14 mouse cellular contexts compared by ENCODE assay signal in the genomic region with DNA sequence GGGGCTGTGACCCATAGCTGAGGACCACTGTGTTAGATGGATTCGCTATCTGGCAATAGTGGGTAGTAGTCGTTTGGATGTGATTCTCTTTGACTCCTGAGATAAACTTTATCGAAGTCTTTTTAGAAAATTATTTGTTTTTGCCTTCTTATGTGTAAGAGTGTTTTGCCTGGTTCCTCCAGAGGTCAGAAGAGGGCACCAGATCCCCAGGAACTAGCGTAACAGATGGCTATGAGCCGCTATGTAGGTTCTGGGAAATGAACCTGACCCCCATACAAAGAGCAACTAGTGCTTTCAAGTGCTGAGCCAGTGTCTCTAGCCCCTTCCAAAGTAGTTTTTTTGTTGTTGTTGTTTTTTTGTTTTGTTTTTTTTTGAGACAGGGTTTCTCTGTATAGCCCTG. TPM values are rescaled to one million over a fixed set of nuclear protein-coding genes. Genes with fewer than 3 reads are reported as not detected.
DNase-seq lines count a peak whose midpoint lies in the region; ATAC-seq and TF ChIP-seq lines count a peak whose summit lies in the region.
"Had no signal": no experiment of that assay in that cellular context is flagged by ENCODE, and none has a peak within 500 bp of the region (broad histone marks: within the 10 kb centered on the region; RNA-seq: fewer than 3 reads in every experiment).

No protein-coding gene starts in this region.

- TF ChIP-seq CTCF in liver, postnatal 0 days (IDR thresholded peaks at IDR 0.05; ENCODE audit: low read depth), result peak; percentile 52
- peak; percentile 56 for TF ChIP-seq CTCF in stomach, postnatal 0 days (IDR thresholded peaks at IDR 0.05; ENCODE audit: low read depth)

- no peak overlapping the region for H3K9ac ChIP-seq in liver, postnatal 0 days (replicated peaks)
- no peak overlapping the region for H3K9ac ChIP-seq in liver, embryonic 11.5 days (ENCODE audit: low read depth, low read length)
- no peak overlapping the region for H3K9ac ChIP-seq in stomach, postnatal 0 days (ENCODE audit: low read length)
- H3K9ac ChIP-seq: embryonic facial prominence, embryonic 12.5 days; limb, embryonic 12.5 days; midbrain, embryonic 12.5 days had no signal

- TF ChIP-seq EP300 in liver, postnatal 0 days (IDR thresholded peaks at IDR 0.05; ENCODE audit: low read depth), result no peak
- no peak for TF ChIP-seq EP300 in stomach, postnatal 0 days (optimal IDR thresholded peaks at IDR 0.05)

- H3K4me3 ChIP-seq in liver, postnatal 0 days (ENCODE audit: low read depth, low read length), result no peak overlapping the region
- no peak overlapping the region for H3K4me3 ChIP-seq in liver, embryonic 11.5 days (ENCODE audit: low read depth, low read length)
- no peak overlapping the region for H3K4me3 ChIP-seq in stomach, postnatal 0 days (ENCODE audit: low read depth, low read length)
- H3K4me3 ChIP-seq: embryonic facial prominence, embryonic 12.5 days; limb, embryonic 12.5 days; midbrain, embryonic 12.5 days had no signal

- H3K27me3 ChIP-seq in liver, postnatal 0 days (ENCODE audit: insufficient read depth, low read length), result no peaks in the 10 kb centered on the region
- H3K27me3 ChIP-seq in liver, embryonic 11.5 days (replicated peaks; ENCODE audit: control insufficient read depth, insufficient read depth, low read length), result no peaks in the 10 kb centered on the region
- H3K27me3 ChIP-seq in stomach, postnatal 0 days (ENCODE audit: control insufficient read depth, insufficient read depth, low read length), result no peaks in the 10 kb centered on the region
- H3K27me3 ChIP-seq: embryonic facial prominence, embryonic 12.5 days; limb, embryonic 12.5 days; midbrain, embryonic 12.5 days had no signal

- H3K36me3 ChIP-seq in liver, postnatal 0 days (replicated peaks; ENCODE audit: insufficient read depth, low read length), result no peaks in the 10 kb centered on the region
- no peaks in the 10 kb centered on the region; the same call in 1 of the 2 replicates for H3K36me3 ChIP-seq in liver, embryonic 11.5 days (ENCODE audit: control insufficient read depth, insufficient read depth, low read length)
- H3K36me3 ChIP-seq in stomach, postnatal 0 days (ENCODE audit: control insufficient read depth, insufficient read depth, low read length), result no peaks in the 10 kb centered on the region
- H3K36me3 ChIP-seq: embryonic facial prominence, embryonic 12.5 days; midbrain, embryonic 12.5 days had no signal

- peaks cover under 1% of the 10 kb centered on the region for H3K4me1 ChIP-seq in liver, postnatal 0 days (ENCODE audit: insufficient read depth)
- no peaks in the 10 kb centered on the region; the same call in 1 of the 2 replicates for H3K4me1 ChIP-seq in liver, embryonic 11.5 days (replicated peaks; ENCODE audit: control insufficient read depth, insufficient read depth, low read length)
- H3K4me1 ChIP-seq in stomach, postnatal 0 days (replicated peaks; ENCODE audit: control insufficient read depth, insufficient read depth), result no peaks in the 10 kb centered on the region
- H3K4me1 ChIP-seq: embryonic facial prominence, embryonic 12.5 days; limb, embryonic 12.5 days; midbrain, embryonic 12.5 days had no signal

- WGBS in liver, postnatal 0 days (ENCODE audit: insufficient replicate concordance), result 54% methylated on average over 5 of the region's 5 CpGs
- 49% methylated on average over 5 of the region's 5 CpGs for WGBS in liver, embryonic 11.5 days
- 50% methylated on average over 5 of the region's 5 CpGs for WGBS in stomach, postnatal 0 days

- no peak overlapping the region for H3K27ac ChIP-seq in liver, postnatal 0 days (ENCODE audit: low read depth)
- H3K27ac ChIP-seq in liver, embryonic 11.5 days (ENCODE audit: low read depth, low read length), result no peak overlapping the region
- no peak overlapping the region for H3K27ac ChIP-seq in stomach, postnatal 0 days (replicated peaks)
- H3K27ac ChIP-seq: embryonic facial prominence, embryonic 12.5 days; limb, embryonic 12.5 days; midbrain, embryonic 12.5 days had no signal

- DNase-seq in embryo, embryonic 11 days, result peak; percentile 19
- DNase-seq in embryo, embryonic 10.5 days (ENCODE audit: low spot score), result no peak
- no peak for DNase-seq in liver, postnatal 0 days
- no peak for DNase-seq in liver, embryonic 11.5 days (ENCODE audit: low spot score)
- DNase-seq in ZHBTc4 (ENCODE audit: low read depth, low spot score), result peak; percentile 33
- no peak for DNase-seq in stomach, postnatal 0 days (ENCODE audit: low spot score)
- DNase-seq in urinary bladder, postnatal 14 days (ENCODE audit: low spot score), result no peak
- DNase-seq in cerebellum, adult 9-11 months, result no peak
- DNase-seq: heart, adult 18-20 months had no signal

- no peak for ATAC-seq in liver, postnatal 0 days
- ATAC-seq in liver, embryonic 11.5 days (replicated peaks; ENCODE audit: low FRiP score), result no peak
- no peak for ATAC-seq in stomach, postnatal 0 days (ENCODE audit: low FRiP score, low TSS enrichment)
- ATAC-seq: forebrain, embryonic 16.5 days; intestine, embryonic 16.5 days had no signal

- no peak overlapping the region for H3K4me2 ChIP-seq in liver, postnatal 0 days (ENCODE audit: low read depth, low read length)
- no peak overlapping the region for H3K4me2 ChIP-seq in liver, embryonic 11.5 days
- H3K4me2 ChIP-seq in stomach, postnatal 0 days (replicated peaks; ENCODE audit: low read depth), result no peak overlapping the region
- H3K4me2 ChIP-seq: embryonic facial prominence, embryonic 12.5 days; limb, embryonic 12.5 days; midbrain, embryonic 12.5 days had no signal

- no peaks in the 10 kb centered on the region for H3K9me3 ChIP-seq in liver, postnatal 0 days (ENCODE audit: low read length)
- H3K9me3 ChIP-seq in liver, embryonic 11.5 days (ENCODE audit: control insufficient read depth, low read length), result no peaks in the 10 kb centered on the region
- no peaks in the 10 kb centered on the region for H3K9me3 ChIP-seq in stomach, postnatal 0 days (ENCODE audit: control insufficient read depth, low read length)
- H3K9me3 ChIP-seq: embryonic facial prominence, embryonic 12.5 days; limb, embryonic 12.5 days; midbrain, embryonic 12.5 days had no signal

RNA-seq across cellular contexts. Expression of a gene that starts 58.1 kb away (rescaled TPM):
- 186 and 207 TPM in 2 replicates for polyA plus RNA-seq in liver, postnatal 0 days (2015; fragmentation: Nextera tagmentation; extraction: Ambion mirVana)
- polyA plus RNA-seq in liver, embryonic 11.5 days (2014; fragmentation: Nextera tagmentation; extraction: Ambion mirVana), result 698 and 755 TPM in 2 replicates
- 281 and 284 TPM in 2 replicates for polyA plus RNA-seq in stomach, postnatal 0 days (2015; fragmentation: Nextera tagmentation; extraction: Ambion mirVana)

Comparison
In these comparisons a context has a peak if more than half of its experiments do, and no peak if none do; other contexts are left out.
1. DNase-seq: peak in embryo, embryonic 11 days (single experiment) and ZHBTc4 (single experiment); none in embryo, embryonic 10.5 days (single experiment), liver, postnatal 0 days (single experiment), liver, embryonic 11.5 days (single experiment), stomach, postnatal 0 days (single experiment), urinary bladder, postnatal 14 days (single experiment) and cerebellum, adult 9-11 months (single experiment).